Mouse (Mus musculus) right cerebral cortex, postnatal 4 days (tissue): ENCODE results near the gene Prickle2.
A peak's percentile ranks its signal among the peaks of the same experiment; 100 is the strongest.

ENCODE experiments used
- DNase-seq: peaks from one replicate; pipeline ENCODE4 v3.0.0-alpha.2; 2022

Prickle2 gene

GRCm38 (mm10) chr6:92584026-92584425 is 121.9 kb downstream of the Prickle2 start:
- DNase-seq, result no peak

GRCm38 (mm10) chr6:92575227-92575626 is 130.7 kb downstream of the Prickle2 start:
- no peak for DNase-seq

- DNase-seq, result no peak
Measured at GRCm38 (mm10) chr6:92572139-92572538, 133.8 kb downstream of the Prickle2 start.

GRCm38 (mm10) chr6:92570090-92570489 is 135.9 kb downstream of the Prickle2 start:
- DNase-seq, result no peak

- DNase-seq, result no peak
Measured at GRCm38 (mm10) chr6:92569283-92569682, 136.7 kb downstream of the Prickle2 start.

GRCm38 (mm10) chr6:92559261-92559660 is 146.7 kb downstream of the Prickle2 start:
- DNase-seq, result no peak

GRCm38 (mm10) chr6:92555675-92556074 is 150.3 kb downstream of the Prickle2 start:
- no peak for DNase-seq

GRCm38 (mm10) chr6:92553086-92553485 is 152.9 kb downstream of the Prickle2 start:
- no peak for DNase-seq

GRCm38 (mm10) chr6:92549246-92549645 is 156.7 kb downstream of the Prickle2 start:
- DNase-seq, result no peak

- no peak for DNase-seq
Measured at GRCm38 (mm10) chr6:92545204-92545603, 160.8 kb downstream of the Prickle2 start.

GRCm38 (mm10) chr6:92543825-92544224 is 162.1 kb downstream of the Prickle2 start:
- DNase-seq, result no peak

GRCm38 (mm10) chr6:92542402-92543101 is 163.4 kb downstream of the Prickle2 start:
- no peak for DNase-seq

GRCm38 (mm10) chr6:92534226-92535031 is 171.5 kb downstream of the Prickle2 start:
- peak; percentile 15 for DNase-seq

- no peak for DNase-seq
Measured at GRCm38 (mm10) chr6:92533306-92534063, 172.5 kb downstream of the Prickle2 start.

GRCm38 (mm10) chr6:92532896-92533295 is 173.1 kb downstream of the Prickle2 start:
- DNase-seq, result no peak

GRCm38 (mm10) chr6:92532331-92532730 is 173.6 kb downstream of the Prickle2 start:
- DNase-seq, result no peak

- no peak for DNase-seq
Measured at GRCm38 (mm10) chr6:92526212-92526611, 179.7 kb downstream of the Prickle2 start.

- no peak for DNase-seq
Measured at GRCm38 (mm10) chr6:92525646-92526045, 180.3 kb downstream of the Prickle2 start.

- peak; percentile 53 for DNase-seq
Measured at GRCm38 (mm10) chr6:92521526-92522075, 184.4 kb downstream of the Prickle2 start.

- no peak for DNase-seq
Measured at GRCm38 (mm10) chr6:92520088-92520875, 185.7 kb downstream of the Prickle2 start.

- no peak for DNase-seq
Measured at GRCm38 (mm10) chr6:92518438-92518968, 187.5 kb downstream of the Prickle2 start.

GRCm38 (mm10) chr6:92517002-92517401 is 189.0 kb downstream of the Prickle2 start:
- DNase-seq, result no peak
